Mouse (Mus musculus) midbrain, embryonic 13.5 days (tissue): ENCODE data around the gene Ftl1. TPM values are rescaled to one million over a fixed set of nuclear protein-coding genes. Genes with fewer than 3 reads are reported as not detected.

Experiments
- ATAC-seq: fragments of 200-750 bp; cut with Nextera tagmentation; 2 replicates; pipeline ENCODE4 v1.8.0; 2017; ENCODE audit warnings: mild to moderate bottlenecking, moderate TSS enrichment, moderate library complexity
- H3K27ac ChIP-seq: fragments of 300-500 bp; sonication (generic); 2 replicates; pipeline ENCODE4 v1.5.1; 2015; ENCODE audit warnings: inconsistent platforms, mild to moderate bottlenecking, moderate library complexity
- H3K27me3 ChIP-seq: fragments of 300-500 bp; sonication (generic); 2 replicates; pipeline ENCODE4 v1.6.1; 2015; ENCODE audit warnings: mild to moderate bottlenecking, inconsistent platforms
- H3K36me3 ChIP-seq: fragments of 300-500 bp; sonication (generic); 2 replicates; pipeline ENCODE4 v1.6.1; 2015; ENCODE audit warnings: mild to moderate bottlenecking, inconsistent platforms
- H3K4me1 ChIP-seq: fragments of 300-500 bp; sonication (generic); replicated peaks from 2 replicates; pipeline ENCODE4 v1.6.1; 2015; ENCODE audit warnings: inconsistent platforms
- H3K4me2 ChIP-seq: fragments of 300-500 bp; sonication (generic); replicated peaks from 2 replicates; pipeline ENCODE4 v1.6.1; 2015; ENCODE audit warnings: moderate library complexity, mild to moderate bottlenecking, inconsistent platforms
- H3K4me3 ChIP-seq: fragments of 300-500 bp; sonication (generic); replicated peaks from 2 replicates; pipeline ENCODE4 v1.5.1; 2015; ENCODE audit warnings: mild to moderate bottlenecking, inconsistent platforms
- H3K9ac ChIP-seq: fragments of 300-500 bp; sonication (generic); replicated peaks from 2 replicates; pipeline ENCODE4 v1.6.1; 2015; ENCODE audit warnings: mild to moderate bottlenecking, inconsistent platforms
- H3K9me3 ChIP-seq: fragments of 300-500 bp; sonication (generic); 2 replicates; pipeline ENCODE4 v1.6.1; 2016; ENCODE audit warnings: mild to moderate bottlenecking, inconsistent platforms
- WGBS: fragments of 180-500 bp; shearing (Covaris S2); methylation state at CpG from one replicate; pipeline ENCODE4 v1.1.7; 2015; 5-methylcytosine and 5-hydroxymethylcytosine counted together
- polyA plus RNA-seq: library from polyadenylated mRNA; unstranded; fragments of >200 nt; fragmentation: Nextera tagmentation; extraction: Ambion mirVana; gene quantifications from 2 replicates; pipeline ENCODE4 v1.2.1, GENCODE M21; 2015

Gene Ftl1
- polyA plus RNA-seq, 1 experiment from 2014 or later, result 7,096 TPM

- Histone ChIP-seq H3K27me3 (peaks cover 67% of the 10 kb centered on the region), H3K36me3 (peaks cover 48% of the 10 kb centered on the region), H3K9me3 (no peaks in the 10 kb centered on the region), H3K4me2 (no peak overlapping the region), H3K4me3 (no peak overlapping the region), H3K4me1 (peaks cover 4% of the 10 kb centered on the region; the same call in 1 of the 2 replicates), H3K27ac (no peak overlapping the region), H3K9ac (no peak overlapping the region)
- WGBS, result 16% methylated on average over 27 of the region's 27 CpGs
- ATAC-seq, result no peak
Observed at GRCm38 (mm10) chr7:45419859-45420614, 39.6 kb downstream of the Ftl1 start.

GRCm38 (mm10) chr7:45417962-45418492 lies 41.7 kb downstream of the Ftl1 start:
- Histone ChIP-seq H3K9me3 (no peaks in the 10 kb centered on the region), H3K27ac (no peak overlapping the region), H3K9ac (no peak overlapping the region), H3K4me3 (no peak overlapping the region), H3K4me2 (no peak overlapping the region), H3K4me1 (peaks cover 17% of the 10 kb centered on the region), H3K27me3 (peaks cover 87% of the 10 kb centered on the region), H3K36me3 (peaks cover 27% of the 10 kb centered on the region)
- ATAC-seq, result no peak
- WGBS, result 12% methylated on average over 13 of the region's 13 CpGs

GRCm38 (mm10) chr7:45415636-45416035 lies 44.0 kb downstream of the Ftl1 start:
- H3K27me3 ChIP-seq, result peaks cover 100% of the 10 kb centered on the region
- H3K4me2 ChIP-seq, result peak overlapping the region; percentile 26; the same call in 1 of the 2 replicates
- ATAC-seq, result no peak
- H3K36me3 ChIP-seq, result peaks cover 4% of the 10 kb centered on the region
- 13% methylated on average over 37 of the region's 37 CpGs for WGBS
- no peak overlapping the region for H3K4me3 ChIP-seq
- H3K9me3 ChIP-seq, result no peaks in the 10 kb centered on the region
- H3K9ac ChIP-seq, result peak overlapping the region; percentile 10; the same call in 1 of the 2 replicates
- no peak overlapping the region for H3K27ac ChIP-seq
- H3K4me1 ChIP-seq, result peaks cover 17% of the 10 kb centered on the region

GRCm38 (mm10) chr7:45414740-45415224 lies 44.9 kb downstream of the Ftl1 start:
- peaks cover 100% of the 10 kb centered on the region for H3K27me3 ChIP-seq
- WGBS, result 44% methylated on average over 12 of the region's 12 CpGs
- H3K9me3 ChIP-seq, result no peaks in the 10 kb centered on the region
- no peak for ATAC-seq
- no peak overlapping the region for H3K4me2 ChIP-seq
- peaks cover 17% of the 10 kb centered on the region for H3K4me1 ChIP-seq
- no peaks in the 10 kb centered on the region for H3K36me3 ChIP-seq
- no peak overlapping the region for H3K4me3 ChIP-seq
- H3K9ac ChIP-seq, result no peak overlapping the region
- no peak overlapping the region for H3K27ac ChIP-seq

GRCm38 (mm10) chr7:45413864-45414739 lies 45.6 kb downstream of the Ftl1 start:
- Histone ChIP-seq H3K4me2 (peak overlapping the region; percentile 67), H3K4me3 (peak overlapping the region; percentile 41), H3K4me1 (peaks cover 17% of the 10 kb centered on the region), H3K27ac (no peak overlapping the region), H3K9ac (peak overlapping the region; percentile 64), H3K27me3 (peaks cover 100% of the 10 kb centered on the region), H3K9me3 (no peaks in the 10 kb centered on the region), H3K36me3 (no peaks in the 10 kb centered on the region)
- ATAC-seq, result peak; percentile 46; the same call in 1 of the 2 replicates
- WGBS, result 2% methylated on average over 27 of the region's 27 CpGs

- Histone ChIP-seq H3K4me1 (peaks cover 17% of the 10 kb centered on the region), H3K4me3 (peak within 1 kb of the TSS; percentile 41), H3K9ac (peak within 1 kb of the TSS; percentile 64), H3K9me3 (no peaks in the 10 kb centered on the region), H3K27ac (no peak within 1 kb of the TSS), H3K27me3 (peaks cover 100% of the 10 kb centered on the region), H3K36me3 (no peaks in the 10 kb centered on the region), H3K4me2 (peak within 1 kb of the TSS; percentile 67)
- ATAC-seq, result peak; percentile 53
- 5% methylated on average over 36 of the region's 45 CpGs for WGBS
Observed at GRCm38 (mm10) chr7:45413113-45413863, 46.4 kb downstream of the Ftl1 start, which contains the start of gene Ntf5. Ntf5 (plus strand) TSS chr7:45413695.

- no peak overlapping the region for H3K4me3 ChIP-seq
- WGBS, result 84% methylated on average over 2 of the region's 2 CpGs
- H3K4me1 ChIP-seq, result peaks cover 17% of the 10 kb centered on the region
- H3K4me2 ChIP-seq, result no peak overlapping the region
- no peaks in the 10 kb centered on the region for H3K36me3 ChIP-seq
- no peak overlapping the region for H3K27ac ChIP-seq
- peaks cover 100% of the 10 kb centered on the region for H3K27me3 ChIP-seq
- no peak overlapping the region for H3K9ac ChIP-seq
- ATAC-seq, result no peak
- H3K9me3 ChIP-seq, result no peaks in the 10 kb centered on the region
Observed at GRCm38 (mm10) chr7:45412421-45412820, 47.3 kb downstream of the Ftl1 start.

GRCm38 (mm10) chr7:45409497-45410163 lies 50.1 kb downstream of the Ftl1 start:
- Histone ChIP-seq H3K27ac (no peak overlapping the region), H3K4me1 (peaks cover 24% of the 10 kb centered on the region), H3K9ac (no peak overlapping the region), H3K4me2 (no peak overlapping the region), H3K4me3 (no peak overlapping the region), H3K36me3 (no peaks in the 10 kb centered on the region), H3K27me3 (peaks cover 100% of the 10 kb centered on the region), H3K9me3 (no peaks in the 10 kb centered on the region; the same call in 1 of the 2 replicates)
- 85% methylated on average over 8 of the region's 8 CpGs for WGBS
- ATAC-seq, result no peak

GRCm38 (mm10) chr7:45408949-45409348 lies 50.7 kb downstream of the Ftl1 start:
- Histone ChIP-seq H3K4me2 (no peak overlapping the region), H3K4me1 (peaks cover 20% of the 10 kb centered on the region), H3K9me3 (no peaks in the 10 kb centered on the region; the same call in 1 of the 2 replicates), H3K9ac (no peak overlapping the region), H3K4me3 (no peak overlapping the region), H3K36me3 (no peaks in the 10 kb centered on the region), H3K27ac (no peak overlapping the region), H3K27me3 (peaks cover 93% of the 10 kb centered on the region)
- 86% methylated on average over 17 of the region's 17 CpGs for WGBS
- ATAC-seq, result no peak

GRCm38 (mm10) chr7:45408351-45408750 lies 51.3 kb downstream of the Ftl1 start:
- Histone ChIP-seq H3K4me2 (no peak overlapping the region), H3K9me3 (no peaks in the 10 kb centered on the region; the same call in 1 of the 2 replicates), H3K27me3 (peaks cover 87% of the 10 kb centered on the region), H3K27ac (no peak overlapping the region), H3K36me3 (no peaks in the 10 kb centered on the region), H3K9ac (no peak overlapping the region), H3K4me3 (no peak overlapping the region), H3K4me1 (peaks cover 14% of the 10 kb centered on the region)
- ATAC-seq, result no peak
- 72% methylated on average over 7 of the region's 7 CpGs for WGBS
